Mouse (Mus musculus) mammary gland, adult 2 months (tissue): ENCODE results near the gene 2510039O18Rik. TPM values are rescaled to one million over a fixed set of nuclear protein-coding genes. Genes with fewer than 3 reads are reported as not detected.

Experiments
- polyA plus RNA-seq: library from polyadenylated mRNA; depleted of rRNA; stranded (reverse); fragments of >200 nt; gene quantifications from 2 replicates; pipeline ENCODE4 v1.2.3, GENCODE M21; 2012; ENCODE audit warnings: low replicate concordance; rRNA removed

The 2510039O18Rik gene
- 63.6 and 123 TPM in 2 replicates for polyA plus RNA-seq

DNA sequence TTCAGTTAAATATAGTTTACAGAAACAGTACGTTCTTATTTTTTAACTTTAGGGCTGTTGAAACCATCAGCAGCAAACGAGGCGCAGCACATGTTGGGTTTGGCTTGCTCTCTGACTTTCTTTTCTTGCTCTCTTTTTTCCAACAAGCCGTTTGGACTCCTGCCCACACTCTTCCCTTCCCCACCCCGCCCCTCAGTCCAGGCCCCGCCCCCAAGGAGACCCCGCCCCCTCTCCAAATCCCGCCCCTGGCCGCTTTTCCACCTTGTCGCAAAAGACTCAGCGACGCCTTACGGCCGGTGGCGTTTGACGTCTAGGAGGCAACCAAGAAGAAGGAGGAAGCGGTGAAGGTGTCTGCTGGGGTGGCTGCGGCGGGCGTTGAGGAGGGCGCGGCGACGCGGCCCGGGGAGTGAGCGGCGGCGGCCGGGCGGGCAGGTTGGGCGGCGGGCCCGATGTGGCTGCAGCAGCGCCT is at the start of gene 2510039O18Rik:
TSS of gene 2510039O18Rik (plus strand) at position 320 of the 469 bp plus-strand sequence.

DNA sequence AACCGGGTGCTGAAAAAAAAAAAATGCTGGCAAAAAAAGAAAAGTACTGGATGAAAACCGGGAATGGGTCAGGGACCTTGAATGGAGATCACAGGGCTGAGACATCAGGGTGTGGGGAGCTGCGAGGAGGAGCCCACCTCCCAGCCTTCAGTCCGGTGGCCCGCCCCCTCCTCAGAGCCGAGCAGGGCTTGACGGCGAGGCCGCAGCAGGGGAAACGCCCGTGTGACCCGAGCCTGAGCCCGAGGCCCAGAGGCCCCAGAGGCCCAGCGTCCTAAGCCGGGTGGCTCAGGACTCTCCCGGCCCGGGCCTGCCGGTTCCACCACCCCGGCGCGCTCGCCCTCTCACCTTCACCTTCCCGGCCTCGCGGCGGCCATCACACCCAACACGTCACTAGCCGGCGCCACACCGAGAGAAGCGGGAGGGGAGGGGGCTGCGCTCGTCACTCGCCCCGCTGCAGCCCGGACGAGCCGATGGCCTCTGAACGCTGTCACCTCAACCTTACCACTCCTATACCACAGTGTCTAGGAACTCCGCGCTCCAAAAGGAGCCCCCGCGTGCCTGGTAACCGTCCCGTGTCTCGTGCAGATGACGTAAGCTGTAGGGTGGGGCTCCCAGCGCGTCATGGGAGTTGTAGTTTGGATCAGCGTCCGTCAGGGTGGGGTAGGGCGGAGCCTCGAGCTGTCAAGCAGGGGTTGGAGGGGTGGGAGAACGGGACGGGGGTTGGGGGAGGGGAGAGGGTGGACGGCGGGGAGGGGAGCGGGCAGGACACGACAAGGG is 36.2 kb upstream of the 2510039O18Rik start, which contains the start of gene Mfn2:
TSS of gene Mfn2 (minus strand) at position 392 of the 777 bp plus-strand sequence.

DNA sequence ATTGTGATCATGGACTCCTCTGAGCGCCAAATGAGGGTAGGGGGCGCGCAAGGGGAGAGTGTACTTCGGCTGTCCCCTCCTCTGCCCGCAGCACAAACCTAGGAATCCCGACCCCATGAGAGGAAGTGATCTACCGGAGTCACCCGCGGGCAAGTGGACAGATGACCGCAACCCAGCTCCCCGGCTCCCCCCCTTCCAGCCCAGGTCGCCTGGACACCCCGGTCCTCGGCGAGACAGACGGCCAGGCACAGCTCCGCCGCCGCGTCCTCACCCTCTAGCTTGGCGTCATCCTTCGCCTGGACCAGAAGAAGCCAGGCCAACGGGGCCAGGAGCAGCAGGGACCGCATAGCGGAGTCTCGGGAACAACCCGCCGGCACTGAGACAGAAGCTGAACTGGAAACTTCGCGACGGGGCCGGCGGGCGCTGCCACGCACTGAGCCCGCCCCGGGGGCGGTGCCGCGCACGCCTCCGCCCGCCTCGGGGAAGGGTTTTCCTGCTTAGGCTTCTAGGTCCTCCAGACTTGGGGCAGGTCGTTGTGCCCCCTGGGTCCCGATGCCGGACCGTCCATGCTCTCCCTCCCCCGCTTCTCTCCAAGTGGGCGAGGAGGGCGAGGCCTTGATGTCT is 4.3 kb upstream of the 2510039O18Rik start, which contains the start of gene Plod1:
TSS of gene Plod1 (minus strand) at position 437 of the 624 bp plus-strand sequence.

DNA sequence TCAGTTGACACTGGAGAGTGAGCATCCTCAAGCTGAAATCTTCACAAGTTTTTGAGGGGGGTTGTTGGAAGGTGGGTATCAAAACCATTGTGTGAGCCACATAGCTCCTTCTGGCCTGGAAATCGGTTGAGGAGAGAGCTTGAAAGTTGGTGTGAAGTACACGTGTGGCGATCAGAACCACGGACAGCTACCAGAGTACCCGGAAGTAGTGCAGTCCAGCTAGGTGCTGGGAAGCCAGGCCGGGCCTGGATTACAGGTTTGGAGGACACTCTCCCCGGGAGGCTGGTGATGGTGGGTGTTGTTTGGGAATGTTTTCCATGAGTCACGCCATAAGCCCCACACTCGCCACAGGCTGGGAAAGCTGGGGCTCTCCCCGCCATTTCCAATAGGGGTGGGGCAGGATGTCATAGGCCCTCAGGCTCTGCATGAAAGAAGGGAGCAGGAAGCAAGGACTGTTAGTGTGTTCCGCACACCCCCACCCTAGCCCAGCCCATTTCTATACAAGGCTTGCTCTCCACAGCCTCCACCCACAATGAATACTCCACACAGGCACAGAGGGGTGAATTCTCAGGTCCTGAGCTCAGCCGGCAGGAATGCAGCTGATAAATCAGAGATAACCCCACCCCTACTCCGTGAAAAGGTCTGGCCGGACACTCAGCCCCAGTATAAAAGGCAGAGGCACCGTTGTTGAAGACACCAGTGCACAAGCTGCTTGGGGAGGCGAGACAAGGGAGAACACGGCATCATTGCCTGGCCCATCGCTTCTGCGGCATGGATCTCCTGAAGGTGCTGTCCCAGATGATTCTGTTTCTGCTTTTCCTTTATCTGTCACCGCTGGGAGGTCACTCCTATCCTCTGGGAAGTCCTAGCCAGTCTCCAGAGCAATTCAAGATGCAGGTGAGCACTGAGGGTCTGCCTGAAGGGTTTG is 44.8 kb downstream of the 2510039O18Rik start, which contains the start of gene Nppb:
TSS of gene Nppb (plus strand) at position 584 of the 928 bp plus-strand sequence.

Other genes with a start within 250 kb of the 2510039O18Rik start
- not detected in 2 replicates for gene Zfp534, start 238.3 kb upstream of the 2510039O18Rik start, polyA plus RNA-seq
- 0.22 and 0.78 TPM in 2 replicates for gene Zfp984, start 131.1 kb upstream of the 2510039O18Rik start, polyA plus RNA-seq
- 0.39 and 1.1 TPM in 2 replicates for gene Zfp933, start 92.5 kb upstream of the 2510039O18Rik start, polyA plus RNA-seq
- 57.2 and 81.0 TPM in 2 replicates for gene Miip, start 72.1 kb upstream of the 2510039O18Rik start, polyA plus RNA-seq
- gene Fv1, start 71.9 kb upstream of the 2510039O18Rik start, polyA plus RNA-seq, result 1.2 and 1.8 TPM in 2 replicates
- 74.2 and 141 TPM in 2 replicates for gene Mfn2, start 36.2 kb upstream of the 2510039O18Rik start, polyA plus RNA-seq
- 60.1 and 68.0 TPM in 2 replicates for gene Plod1, start 4.1 kb upstream of the 2510039O18Rik start, polyA plus RNA-seq
- gene Nppb, start 44.9 kb downstream of the 2510039O18Rik start, polyA plus RNA-seq, result not detected in 2 replicates
- gene Nppa, start 59.8 kb downstream of the 2510039O18Rik start, polyA plus RNA-seq, result 0.19 TPM in 1 of 2 replicates, not detected in the other
- gene Clcn6, start 97.9 kb downstream of the 2510039O18Rik start, polyA plus RNA-seq, result 13.0 and 18.4 TPM in 2 replicates
- gene Mthfr, start 98.2 kb downstream of the 2510039O18Rik start, polyA plus RNA-seq, result 34.8 and 35.4 TPM in 2 replicates
- gene Agtrap, start 147.1 kb downstream of the 2510039O18Rik start, polyA plus RNA-seq, result 36.2 and 43.3 TPM in 2 replicates
- gene Mad2l2, start 189.5 kb downstream of the 2510039O18Rik start, polyA plus RNA-seq, result 38.2 and 46.3 TPM in 2 replicates
- gene Draxin, start 189.8 kb downstream of the 2510039O18Rik start, polyA plus RNA-seq, result 0.83 and 1.0 TPM in 2 replicates
- 77.4 and 85.2 TPM in 2 replicates for gene Fbxo6, start 211.2 kb downstream of the 2510039O18Rik start, polyA plus RNA-seq
- 12.3 and 15.3 TPM in 2 replicates for gene Fbxo44, start 219.6 kb downstream of the 2510039O18Rik start, polyA plus RNA-seq
- gene Fbxo2, start 219.7 kb downstream of the 2510039O18Rik start, polyA plus RNA-seq, result 1.2 and 1.7 TPM in 2 replicates